Mouse (Mus musculus) kidney, adult 10 weeks (tissue): Measurements from ENCODE around the gene Spata2l. TPM values are rescaled to one million over a fixed set of nuclear protein-coding genes. Genes with fewer than 3 reads are reported as not detected.

Experiments used
- polyA plus RNA-seq: library from polyadenylated mRNA; stranded (reverse); fragments of 350-450 nt; fragmentation: Illumina TruSeq; extraction: RNeasy Lipid Tissue Mini Kit (QIAGEN cat#74804); gene quantifications from one replicate; pipeline ENCODE4 v1.2.3, GENCODE M21; 2014; ENCODE audit warnings: low read depth, low replicate concordance

Gene Spata2l
- 0.49 TPM for polyA plus RNA-seq

DNA sequence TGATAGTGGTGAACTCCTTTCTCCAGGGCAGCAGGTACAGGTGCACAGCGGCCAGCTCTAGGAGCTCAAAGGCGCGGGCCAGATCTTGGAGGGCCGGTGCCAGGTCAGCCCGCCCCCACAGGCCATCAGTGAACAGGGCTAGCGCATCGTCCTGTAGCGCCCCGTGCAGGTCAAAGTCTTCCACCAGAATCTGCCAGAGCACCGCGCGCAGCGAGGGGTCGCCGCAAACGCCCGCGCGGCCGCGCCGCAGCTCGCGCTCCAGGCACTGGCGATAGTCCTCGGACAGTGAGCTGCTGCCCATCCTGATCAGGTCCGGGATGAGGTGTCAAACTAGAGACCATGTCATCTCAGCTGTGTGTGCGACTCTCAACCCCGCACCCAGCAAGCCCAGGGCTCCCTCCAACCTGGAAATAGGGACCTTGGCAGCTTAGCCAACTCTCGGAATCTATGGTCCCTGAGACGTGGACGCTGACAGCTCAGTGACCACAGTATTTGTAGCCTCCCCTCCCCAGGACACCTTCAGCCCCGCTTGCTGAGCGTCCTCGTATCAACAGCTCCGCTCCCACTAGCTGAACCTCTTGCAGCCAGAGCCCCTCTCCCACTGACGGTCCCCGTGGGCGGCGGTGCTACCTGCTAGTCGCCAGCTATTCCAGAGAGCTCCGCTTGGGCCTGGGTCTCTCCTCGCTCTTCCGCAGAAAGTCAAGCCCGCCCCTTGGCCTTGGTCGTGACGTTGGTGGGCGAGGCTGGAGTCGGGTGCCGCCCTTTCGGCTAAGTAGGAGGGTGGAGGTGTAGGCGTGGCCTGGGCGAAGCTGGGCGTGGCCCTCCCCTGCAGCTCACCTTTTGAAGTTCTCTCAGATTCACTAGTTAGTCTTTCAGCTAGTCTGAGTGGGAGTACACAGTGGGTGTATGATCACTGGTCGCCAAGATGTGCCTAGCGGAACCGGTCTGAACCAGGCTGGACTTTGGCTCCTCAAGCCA lies at the start of gene Spata2l:
Spata2l (minus strand) TSS at position 714 of the 978 bp plus-strand sequence.

DNA sequence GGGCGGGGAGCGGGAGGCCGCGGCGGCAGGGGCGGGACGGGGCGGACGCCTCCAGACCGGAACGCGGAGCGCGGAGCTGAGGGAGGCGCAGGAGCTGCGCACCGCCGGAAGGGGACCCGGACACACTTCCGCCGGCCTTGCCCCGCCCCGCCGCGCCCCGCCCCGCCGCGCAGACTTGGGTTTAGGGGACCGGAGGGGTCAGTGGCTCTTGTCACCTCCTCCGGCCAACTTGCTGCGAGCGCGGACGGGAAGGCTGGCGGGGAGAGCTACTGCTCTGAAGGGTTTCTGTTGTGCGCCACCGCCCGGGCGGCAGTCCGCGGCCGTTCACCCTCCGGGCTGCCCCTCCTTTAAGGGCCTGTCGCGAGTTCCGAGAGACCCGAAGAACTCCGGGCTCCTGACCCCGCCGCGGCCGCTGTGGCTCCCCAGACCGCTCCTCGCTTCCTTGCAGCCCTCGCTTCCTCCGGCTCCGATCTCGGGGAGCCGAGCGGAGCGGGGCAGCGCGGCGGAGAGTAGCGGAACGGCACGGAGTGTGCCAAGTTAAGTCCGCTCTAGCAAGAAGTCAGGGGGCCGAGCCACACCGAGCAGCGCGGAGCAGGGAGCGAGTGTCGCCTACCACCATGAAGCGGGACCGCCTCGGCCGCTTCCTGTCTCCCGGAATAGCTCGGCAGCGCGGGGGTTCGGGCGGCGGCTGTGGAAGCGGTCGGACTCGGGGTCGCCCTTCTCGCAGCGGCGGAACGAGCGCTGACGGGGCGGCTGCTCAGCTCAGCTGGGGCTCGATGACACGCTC lies 18.3 kb upstream of the Spata2l start, which contains the start of the genes Zfp276 and Vps9d1:
Zfp276 (plus strand) TSS at position 97 of the 787 bp plus-strand sequence.
Vps9d1 (minus strand) TSS at position 250 of the 787 bp plus-strand sequence.

DNA sequence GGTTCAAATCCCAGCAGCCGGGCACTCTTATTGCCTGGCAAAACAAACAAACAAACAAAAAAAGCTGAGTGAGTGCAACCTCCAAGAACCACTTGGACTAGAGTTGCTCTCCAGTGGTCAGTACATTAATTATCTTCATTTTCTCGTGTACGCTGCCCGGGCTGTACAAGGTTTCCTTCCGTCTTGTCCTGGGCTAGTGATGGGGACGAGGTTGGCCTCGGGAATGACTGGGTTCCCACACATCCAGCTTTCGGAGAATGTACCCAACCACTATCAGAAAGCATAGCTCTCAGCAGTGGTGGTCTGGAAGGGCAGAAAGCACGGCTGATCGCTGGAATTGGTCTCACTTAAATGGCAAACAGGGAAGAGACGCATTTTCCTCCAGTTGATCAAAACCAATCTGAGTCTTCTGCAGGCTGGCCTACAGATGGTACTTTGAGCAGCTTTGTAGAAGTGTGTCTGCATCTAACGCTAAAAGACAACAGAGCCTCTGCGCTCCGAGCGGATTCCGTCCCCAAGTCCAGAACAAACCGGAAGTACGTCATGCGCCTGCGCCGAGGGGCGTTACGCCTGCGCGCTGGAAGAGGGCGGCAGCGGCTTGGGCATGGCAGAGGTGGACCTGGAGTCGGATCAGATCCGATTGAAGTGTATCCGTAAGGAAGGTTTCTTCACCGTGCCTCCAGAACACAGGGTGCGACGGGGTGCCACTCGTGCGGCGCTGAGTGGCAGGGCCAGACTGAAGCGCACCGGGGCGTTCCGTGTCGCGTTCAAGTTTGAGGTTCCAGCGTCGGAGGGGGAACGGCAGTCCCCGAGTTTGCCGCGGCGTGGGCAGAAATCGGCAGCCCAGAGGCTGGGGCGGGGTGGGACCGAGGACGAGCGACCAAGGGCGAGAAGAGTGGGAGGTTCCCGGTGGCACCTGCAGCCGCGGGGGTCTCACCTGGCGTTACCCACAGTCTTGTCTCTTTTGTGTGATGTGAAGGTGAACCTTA lies 11.5 kb downstream of the Spata2l start, which contains the start of gene Cdk10:
Cdk10 (plus strand) TSS at position 565 of the 989 bp plus-strand sequence.

DNA sequence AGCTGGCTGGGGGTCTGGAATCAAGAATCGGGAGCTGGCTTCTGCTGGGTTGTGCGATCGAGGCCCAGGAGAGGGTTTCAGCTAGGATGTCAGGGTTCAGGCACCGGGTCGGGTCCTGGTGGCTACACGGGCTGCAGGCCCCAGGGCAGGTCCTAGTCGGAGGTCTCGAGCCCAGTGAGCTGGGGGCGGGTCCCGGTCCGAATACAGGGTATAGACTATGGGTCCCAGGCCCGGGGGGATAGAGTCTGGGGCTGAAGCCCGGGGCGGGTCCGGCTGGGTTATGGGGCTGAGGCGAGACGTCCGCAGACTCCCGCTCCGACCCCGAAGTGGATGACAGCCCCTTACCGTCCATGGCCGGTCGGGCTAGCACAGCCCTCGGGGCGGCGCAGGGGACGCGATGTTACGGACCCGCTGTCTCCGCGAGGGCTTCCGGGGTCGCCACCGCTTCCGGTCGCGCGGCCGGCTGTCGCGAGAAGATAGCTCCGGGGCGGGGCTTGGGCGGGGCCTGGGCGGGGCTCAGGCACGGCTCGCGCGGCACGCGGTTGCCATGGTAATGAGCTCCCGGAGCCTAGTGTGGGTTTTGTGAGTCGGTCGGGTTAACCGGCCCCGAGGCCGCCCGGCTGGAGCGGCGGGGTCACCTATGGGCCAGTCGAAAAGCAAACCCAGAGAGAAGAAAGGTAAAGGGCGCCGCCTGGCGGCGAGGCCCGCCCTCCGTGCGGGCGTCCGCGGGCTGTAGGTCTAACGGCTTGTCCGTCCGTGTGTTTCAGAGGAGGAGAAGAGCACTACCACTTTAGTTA lies 23.5 kb downstream of the Spata2l start, which contains the start of the genes Chmp1a and Spata33:
Chmp1a (minus strand) TSS at position 443 of the 797 bp plus-strand sequence.
Spata33 (plus strand) TSS at position 512 of the 797 bp plus-strand sequence.

DNA sequence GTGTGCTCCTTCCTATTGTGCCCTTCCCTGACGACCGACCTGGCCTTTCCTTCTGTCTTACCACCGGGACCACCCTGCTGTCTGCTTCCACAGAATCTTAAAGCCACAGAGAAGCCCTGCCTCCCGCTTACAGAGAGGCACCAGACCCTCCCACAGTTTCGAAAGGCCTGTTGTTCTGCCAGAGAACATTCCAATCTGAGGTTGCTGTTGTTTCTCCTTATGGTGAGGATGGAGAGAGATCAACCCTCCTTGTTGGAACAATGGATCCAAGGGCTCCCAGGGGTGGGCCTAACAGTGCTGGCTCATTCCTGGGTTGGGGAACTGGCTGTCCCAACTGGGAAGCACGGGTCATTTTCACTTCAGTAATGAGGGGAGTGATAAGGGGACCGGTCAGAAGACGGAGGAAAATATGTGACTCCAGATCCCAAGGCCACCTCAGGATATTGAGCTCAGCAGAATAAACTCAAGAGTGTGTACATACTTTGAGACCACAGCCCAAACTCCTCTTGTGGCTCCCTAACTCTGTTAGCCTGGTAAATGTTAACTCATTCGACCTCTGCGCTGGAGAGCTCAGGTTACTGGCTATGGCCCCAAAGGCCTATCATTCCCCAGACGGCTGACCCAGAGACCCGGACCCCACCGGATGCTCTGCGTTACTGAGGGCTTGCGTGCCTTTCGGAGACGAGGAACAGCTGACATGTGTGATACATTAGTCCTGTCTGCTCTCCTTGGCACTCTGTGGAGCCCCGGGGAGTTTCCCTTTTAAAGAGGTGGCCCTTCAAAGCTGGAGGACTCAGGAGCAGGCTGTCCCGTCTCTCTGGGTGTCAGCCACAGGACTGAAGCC lies 50.2 kb downstream of the Spata2l start, which contains the start of gene Dpep1:
Dpep1 (plus strand) TSS at position 677 of the 844 bp plus-strand sequence.

Other genes with a start within 250 kb of the Spata2l start
- 31.1 TPM for gene Ankrd11, start 194.0 kb downstream of the Spata2l start, polyA plus RNA-seq
- gene Spg7, start 173.3 kb downstream of the Spata2l start, polyA plus RNA-seq, result 25.1 TPM
- 31.0 TPM for gene Rpl13, start 133.9 kb downstream of the Spata2l start, polyA plus RNA-seq
- not detected for gene Cpne7, start 118.9 kb downstream of the Spata2l start, polyA plus RNA-seq
- not detected for gene Sult5a1, start 77.9 kb downstream of the Spata2l start, polyA plus RNA-seq
- gene Dpep1, start 50.0 kb downstream of the Spata2l start, polyA plus RNA-seq, result 30.5 TPM
- 5.1 TPM for gene Chmp1a, start 23.5 kb downstream of the Spata2l start, polyA plus RNA-seq
- gene Spata33, start 23.4 kb downstream of the Spata2l start, polyA plus RNA-seq, result 2.0 TPM
- 1.2 TPM for gene Cdk10, start 11.4 kb downstream of the Spata2l start, polyA plus RNA-seq
- gene Zfp276, start 18.0 kb upstream of the Spata2l start, polyA plus RNA-seq, result 1.5 TPM
- gene Vps9d1, start 18.1 kb upstream of the Spata2l start, polyA plus RNA-seq, result 1.2 TPM
- 0.32 TPM for gene Fanca, start 82.3 kb upstream of the Spata2l start, polyA plus RNA-seq
- gene Spire2, start 96.5 kb upstream of the Spata2l start, polyA plus RNA-seq, result not detected
- gene Tcf25, start 137.5 kb upstream of the Spata2l start, polyA plus RNA-seq, result 183 TPM
- gene Mc1r, start 170.9 kb upstream of the Spata2l start, polyA plus RNA-seq, result not detected
- gene Tubb3, start 175.2 kb upstream of the Spata2l start, polyA plus RNA-seq, result not detected
- 10.8 TPM for gene Def8, start 187.3 kb upstream of the Spata2l start, polyA plus RNA-seq
- gene Afg3l1, start 241.7 kb upstream of the Spata2l start, polyA plus RNA-seq, result 10.0 TPM